Mouse (Mus musculus) cerebellum, adult 2 months (tissue): Measurements from ENCODE around the gene Kif1bp.

Experiments
- CTCF ChIP-seq: fragments of 200-500 bp; IDR thresholded peaks from 2 replicates; pipeline ENCODE4 v1.5.1; 2011; ENCODE audit warnings: low read depth, mild to moderate bottlenecking, control low read depth, low read length, moderate library complexity, borderline replicate concordance; ENCODE audit not compliant: insufficient read depth
- POLR2A ChIP-seq: fragments of 200-500 bp; IDR thresholded peaks from 2 replicates; pipeline ENCODE4 v1.6.1; 2011; ENCODE audit warnings: low read length, control low read depth, borderline replicate concordance; ENCODE audit not compliant: insufficient read depth

DNA sequence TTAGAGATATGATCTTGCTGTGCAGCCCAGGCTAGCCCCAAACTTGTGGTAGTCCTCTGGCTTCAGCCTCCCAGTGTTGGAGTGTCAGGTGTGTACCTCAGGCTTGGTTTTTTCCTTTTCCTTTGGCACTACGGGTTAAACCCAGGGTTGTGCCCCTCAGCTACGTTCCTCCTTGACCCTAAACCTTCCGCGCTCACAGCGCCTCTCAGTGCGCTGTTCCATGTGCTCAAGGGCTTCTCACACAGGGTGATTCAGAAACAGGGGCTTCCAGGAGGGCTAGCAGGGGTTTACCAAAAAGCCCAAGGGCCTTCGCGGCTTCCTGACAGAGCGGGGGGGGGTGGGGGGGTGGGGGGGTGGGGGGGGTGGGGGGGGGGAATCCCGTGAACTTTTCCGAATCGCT is 35.8 kb downstream of the Kif1bp start:
- no peak for TF ChIP-seq POLR2A
- TF ChIP-seq CTCF = no peak
